Mouse (Mus musculus) forebrain, embryonic 16.5 days (tissue): ENCODE results near the gene S100a14. TPM values are rescaled to one million over a fixed set of nuclear protein-coding genes. Genes with fewer than 3 reads are reported as not detected.

Experiments
- ATAC-seq: fragments of 200-750 bp; cut with Nextera tagmentation; 2 replicates; pipeline ENCODE4 v1.8.0; 2017; ENCODE audit warnings: mild to moderate bottlenecking, moderate library complexity
- H3K27ac ChIP-seq: fragments of 300-500 bp; sonication (generic); 2 replicates; pipeline ENCODE4 v1.5.1; 2014; ENCODE audit warnings: low read length, control low read depth
- H3K27me3 ChIP-seq: fragments of 300-500 bp; sonication (generic); replicated peaks from 2 replicates; pipeline ENCODE4 v1.6.1; 2014; ENCODE audit warnings: low read length; ENCODE audit not compliant: control insufficient read depth, insufficient read depth
- H3K36me3 ChIP-seq: fragments of 300-500 bp; sonication (generic); 2 replicates; pipeline ENCODE4 v1.6.1; 2014; ENCODE audit not compliant: control insufficient read depth, insufficient read depth
- H3K4me1 ChIP-seq: fragments of 300-500 bp; sonication (generic); replicated peaks from 2 replicates; pipeline ENCODE4 v1.6.1; 2014; ENCODE audit warnings: low read length; ENCODE audit not compliant: control insufficient read depth, insufficient read depth
- H3K4me2 ChIP-seq: fragments of 300-500 bp; sonication (generic); 2 replicates; pipeline ENCODE4 v1.6.1; 2014; ENCODE audit warnings: mild to moderate bottlenecking, low read length, control low read depth
- H3K4me3 ChIP-seq: fragments of 300-500 bp; sonication (generic); replicated peaks from 2 replicates; pipeline ENCODE4 v1.5.1; 2014; ENCODE audit warnings: mild to moderate bottlenecking, low read length, control low read depth
- H3K9ac ChIP-seq: fragments of 300-500 bp; sonication (generic); replicated peaks from 2 replicates; pipeline ENCODE4 v1.6.1; 2014; ENCODE audit warnings: low read depth, low read length, control low read depth
- H3K9me3 ChIP-seq: fragments of 300-500 bp; sonication (generic); 2 replicates; pipeline ENCODE4 v1.6.1; 2016; ENCODE audit warnings: low read length; ENCODE audit not compliant: control insufficient read depth
- WGBS: fragments of 180-500 bp; shearing (Covaris S2); extraction: QIAGEN DNeasy Blood & Tissue Kit; methylation state at CpG from one replicate; pipeline ENCODE4 v1.1.7; 2014; 5-methylcytosine and 5-hydroxymethylcytosine counted together
- polyA plus RNA-seq: library from polyadenylated mRNA; unstranded; fragments of >200 nt; fragmentation: Nextera tagmentation; extraction: Ambion mirVana; gene quantifications from 2 replicates; pipeline ENCODE4 v1.2.1, GENCODE M21; 2015

Gene S100a14
- polyA plus RNA-seq, 1 experiment from 2014 or later: not detected

- Histone ChIP-seq H3K27me3 (no peaks in the 10 kb centered on the region), H3K4me2 (no peak within 1 kb of the TSS)
- WGBS: 49% methylated on average over 10 of the region's 10 CpGs
Measured at GRCm38 (mm10) chr3:90537141-90537904, 10.7 kb downstream of the S100a14 start, which contains the start of gene S100a16. S100a16 (plus strand) TSS chr3:90537254.

DNA sequence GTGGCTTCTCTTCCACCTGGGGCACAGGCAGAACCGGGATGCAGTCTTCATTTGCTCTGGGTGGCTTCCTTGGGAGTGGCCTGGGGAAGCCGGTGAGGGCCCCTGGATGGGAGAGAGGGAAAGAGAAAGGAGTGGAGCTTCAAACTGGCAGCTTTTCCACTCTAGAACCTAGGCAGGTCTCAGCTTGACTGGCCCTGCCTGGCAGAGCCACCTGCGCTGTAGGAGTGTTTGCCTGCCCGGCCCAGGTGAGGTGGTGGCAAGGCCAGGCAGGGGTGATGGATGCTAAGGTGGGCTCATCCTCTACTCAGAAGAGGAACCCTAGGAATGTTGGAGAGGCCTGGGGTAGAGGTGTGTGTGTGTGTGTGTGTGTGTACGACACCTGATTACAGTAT is 11.2 kb downstream of the S100a14 start:
- ATAC-seq: no peak
- H3K4me1 ChIP-seq: peaks cover 6% of the 10 kb centered on the region
- H3K27ac ChIP-seq: no peak overlapping the region
- no peak overlapping the region for H3K4me2 ChIP-seq
- no peaks in the 10 kb centered on the region for H3K27me3 ChIP-seq
- no peaks in the 10 kb centered on the region for H3K9me3 ChIP-seq
- WGBS: 80% methylated on average over 5 of the region's 5 CpGs
- H3K4me3 ChIP-seq: no peak overlapping the region
- H3K36me3 ChIP-seq: no peaks in the 10 kb centered on the region
- no peak overlapping the region for H3K9ac ChIP-seq

More at GRCm38 (mm10) chr3:90537141-90537904, 10.7 kb downstream of the S100a14 start, which contains the start of gene S100a16:
- H3K36me3 ChIP-seq: no peaks in the 10 kb centered on the region
- H3K4me3 ChIP-seq: no peak within 1 kb of the TSS
- H3K27ac ChIP-seq: no peak within 1 kb of the TSS
- H3K9me3 ChIP-seq: no peaks in the 10 kb centered on the region
- H3K4me1 ChIP-seq: peaks cover 6% of the 10 kb centered on the region
- ATAC-seq: 0 out of 2 replicates have a peak, but pooled peaks have one; percentile 23
- no peak within 1 kb of the TSS for H3K9ac ChIP-seq

- Histone ChIP-seq H3K36me3 (no peaks in the 10 kb centered on the region), H3K9me3 (no peaks in the 10 kb centered on the region), H3K4me1 (peaks cover 6% of the 10 kb centered on the region), H3K27ac (no peak overlapping the region), H3K9ac (peak overlapping the region; percentile 43; the same call in 1 of the 2 replicates), H3K4me3 (no peak overlapping the region), H3K4me2 (peak overlapping the region; percentile 23), H3K27me3 (no peaks in the 10 kb centered on the region)
- peak; percentile 76 for ATAC-seq
- 15% methylated on average over 4 of the region's 4 CpGs for WGBS
Measured at GRCm38 (mm10) chr3:90540904-90541303, 14.2 kb downstream of the S100a14 start.

GRCm38 (mm10) chr3:90549676-90550420 is 23.2 kb downstream of the S100a14 start:
- no peak for ATAC-seq

GRCm38 (mm10) chr3:90550421-90550790 is 23.8 kb downstream of the S100a14 start:
- 93% methylated on average over 2 of the region's 2 CpGs for WGBS
- H3K4me1 ChIP-seq: no peaks in the 10 kb centered on the region
- H3K36me3 ChIP-seq: no peaks in the 10 kb centered on the region
- no peak overlapping the region for H3K27ac ChIP-seq
- no peak overlapping the region for H3K4me2 ChIP-seq
- no peaks in the 10 kb centered on the region for H3K27me3 ChIP-seq
- H3K4me3 ChIP-seq: no peak overlapping the region
- no peak for ATAC-seq
- H3K9me3 ChIP-seq: no peaks in the 10 kb centered on the region
- no peak overlapping the region for H3K9ac ChIP-seq

More at GRCm38 (mm10) chr3:90549676-90550420, 23.2 kb downstream of the S100a14 start:
- H3K9ac ChIP-seq: no peak overlapping the region
- no peaks in the 10 kb centered on the region for H3K9me3 ChIP-seq
- no peaks in the 10 kb centered on the region for H3K27me3 ChIP-seq
- no peak overlapping the region for H3K27ac ChIP-seq
- no peak overlapping the region for H3K4me2 ChIP-seq
- no peaks in the 10 kb centered on the region for H3K36me3 ChIP-seq
- WGBS: 74% methylated on average over 5 of the region's 5 CpGs
- H3K4me1 ChIP-seq: no peaks in the 10 kb centered on the region
- H3K4me3 ChIP-seq: no peak overlapping the region

GRCm38 (mm10) chr3:90552231-90552630 is 25.6 kb downstream of the S100a14 start:
- H3K4me3 ChIP-seq: no peak overlapping the region
- H3K4me2 ChIP-seq: no peak overlapping the region
- H3K36me3 ChIP-seq: no peaks in the 10 kb centered on the region
- H3K27me3 ChIP-seq: no peaks in the 10 kb centered on the region
- WGBS: 88% methylated on average over 2 of the region's 2 CpGs
- H3K27ac ChIP-seq: no peak overlapping the region
- H3K9me3 ChIP-seq: no peaks in the 10 kb centered on the region
- no peak for ATAC-seq
- no peak overlapping the region for H3K9ac ChIP-seq
- H3K4me1 ChIP-seq: no peaks in the 10 kb centered on the region

- H3K36me3 ChIP-seq: no peaks in the 10 kb centered on the region
- 10% methylated on average over 5 of the region's 5 CpGs for WGBS
- H3K4me3 ChIP-seq: no peak overlapping the region
- no peaks in the 10 kb centered on the region for H3K4me1 ChIP-seq
- H3K9me3 ChIP-seq: no peaks in the 10 kb centered on the region
- H3K27ac ChIP-seq: peak overlapping the region; percentile 27; the same call in 1 of the 2 replicates
- H3K4me2 ChIP-seq: no peak overlapping the region
- peak; percentile 95 for ATAC-seq
- H3K9ac ChIP-seq: no peak overlapping the region
- no peaks in the 10 kb centered on the region for H3K27me3 ChIP-seq
Measured at GRCm38 (mm10) chr3:90555954-90556353, 29.3 kb downstream of the S100a14 start.

DNA sequence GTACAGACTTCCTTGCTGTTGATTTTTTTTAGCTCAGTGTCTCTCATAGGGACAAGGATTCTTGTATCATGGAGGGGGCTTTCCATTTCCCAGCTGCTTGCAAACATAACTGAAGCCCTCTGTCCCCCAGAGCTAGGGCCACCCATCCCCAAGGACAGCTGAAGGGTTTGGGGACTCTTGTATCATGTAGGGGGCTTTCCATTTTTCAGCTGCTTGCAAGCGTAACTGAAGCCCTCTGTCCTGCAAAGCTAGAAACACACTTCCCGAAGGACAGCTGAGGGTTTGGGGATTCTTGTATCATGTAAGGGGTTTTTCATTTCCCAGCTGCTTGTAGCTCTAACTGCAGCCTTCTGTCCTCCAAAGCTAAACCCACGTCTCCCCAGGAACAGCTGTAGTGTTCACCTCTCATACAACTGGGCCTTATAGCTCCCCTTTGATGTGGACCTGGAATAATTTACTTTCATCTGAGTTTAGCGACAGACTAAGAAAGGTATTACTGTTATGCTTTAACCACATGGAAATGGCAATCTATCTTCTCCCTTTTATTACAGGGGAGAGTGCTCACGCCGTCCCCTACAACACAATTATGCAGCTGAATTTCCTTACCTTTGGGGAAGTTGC is 33.5 kb downstream of the S100a14 start, which contains the start of gene S100a3:
TSS of gene S100a3 (plus strand) at position 571 of the 621 bp plus-strand sequence.
- no peak for ATAC-seq
- no peak within 1 kb of the TSS for H3K4me3 ChIP-seq
- no peaks in the 10 kb centered on the region for H3K36me3 ChIP-seq
- H3K27ac ChIP-seq: no peak within 1 kb of the TSS
- no peak within 1 kb of the TSS for H3K9ac ChIP-seq
- WGBS: 84% methylated on average over 6 of the region's 6 CpGs
- no peak within 1 kb of the TSS for H3K4me2 ChIP-seq
- no peaks in the 10 kb centered on the region for H3K27me3 ChIP-seq
- H3K4me1 ChIP-seq: no peaks in the 10 kb centered on the region
- no peaks in the 10 kb centered on the region for H3K9me3 ChIP-seq

- H3K27me3 ChIP-seq: no peaks in the 10 kb centered on the region
- no peak overlapping the region for H3K9ac ChIP-seq
- no peak overlapping the region for H3K4me3 ChIP-seq
- ATAC-seq: no peak
- H3K4me2 ChIP-seq: no peak overlapping the region
- H3K9me3 ChIP-seq: no peaks in the 10 kb centered on the region
- H3K27ac ChIP-seq: no peak overlapping the region
- no peaks in the 10 kb centered on the region for H3K4me1 ChIP-seq
- H3K36me3 ChIP-seq: no peaks in the 10 kb centered on the region
- WGBS: 80% methylated on average over 5 of the region's 5 CpGs
Measured at GRCm38 (mm10) chr3:90574691-90575090, 48.0 kb downstream of the S100a14 start.
